Mouse (Mus musculus): ENCODE results near the gene Actn2. TPM values are rescaled to one million over a fixed set of nuclear protein-coding genes. Genes with fewer than 3 reads are reported as not detected.

Gene Actn2
- polyA plus RNA-seq, 1 experiment: not detected

DNA sequence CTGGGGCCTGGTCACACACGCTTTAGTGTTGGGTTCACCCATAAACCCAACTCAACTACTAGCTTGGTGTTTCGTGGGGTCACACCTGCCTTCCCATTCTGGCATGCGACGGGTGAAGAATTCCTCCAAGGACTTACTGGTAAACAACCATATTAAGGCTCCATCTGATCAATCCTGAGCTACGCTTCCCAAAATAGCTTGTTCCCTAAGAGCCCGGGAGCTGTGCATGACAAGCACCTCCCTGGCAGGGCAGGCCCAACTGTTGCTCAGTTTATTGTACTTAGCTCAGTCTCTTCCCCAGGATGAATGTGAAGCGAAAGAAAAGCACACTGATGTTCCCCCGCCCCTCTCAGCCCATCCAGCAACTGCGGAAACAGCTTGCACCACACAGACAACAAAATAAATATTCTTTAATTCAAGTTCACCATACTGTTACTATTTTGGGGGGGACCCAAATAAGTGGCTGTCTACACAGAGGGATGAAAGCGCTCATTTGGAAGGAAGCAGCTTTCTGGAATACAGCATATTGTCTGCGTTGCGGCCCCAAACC lies 17.4 kb downstream of the Actn2 start:
- no peaks in the 10 kb centered on the region for H3K4me1 ChIP-seq (ENCODE audit: control insufficient read depth)
- TF ChIP-seq TAL1 (IDR thresholded peaks at IDR 0.05; ENCODE audit: low read length) (no peak), GATA1 (IDR thresholded peaks at IDR 0.05; ENCODE audit: low read length) (no peak)
- no peak overlapping the region for H3K4me3 ChIP-seq (replicated peaks)
- no peaks in the 10 kb centered on the region for H3K27me3 ChIP-seq (ENCODE audit: control insufficient read depth)
- H3K36me3 ChIP-seq (ENCODE audit: control insufficient read depth): no peaks in the 10 kb centered on the region
- H3K9me3 ChIP-seq (ENCODE audit: control insufficient read depth, low read length): no peaks in the 10 kb centered on the region

DNA sequence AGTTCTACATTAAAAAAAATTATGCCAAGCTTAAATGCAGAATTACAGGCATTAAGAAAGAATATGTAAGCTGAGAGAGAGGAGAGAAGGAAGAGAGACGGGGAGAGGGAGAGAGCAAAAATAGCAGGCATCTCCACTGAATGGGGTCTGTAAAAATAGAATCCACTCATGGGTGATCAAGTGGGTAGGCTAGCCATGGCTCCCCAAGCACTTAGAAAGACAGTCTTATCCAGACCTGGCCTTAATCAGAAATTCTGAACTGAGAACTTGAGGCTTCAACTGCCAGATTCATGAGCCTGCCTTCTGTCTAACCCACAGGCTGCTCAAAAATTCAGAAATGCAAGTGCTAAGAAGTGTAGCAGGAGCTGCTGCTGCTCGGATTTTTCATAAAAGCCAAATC lies 20.4 kb downstream of the Actn2 start:
- Histone ChIP-seq H3K4me3 (replicated peaks) (no peak overlapping the region), H3K27me3 (ENCODE audit: control insufficient read depth) (no peaks in the 10 kb centered on the region), H3K9me3 (ENCODE audit: control insufficient read depth, low read length) (no peaks in the 10 kb centered on the region), H3K36me3 (ENCODE audit: control insufficient read depth) (no peaks in the 10 kb centered on the region), H3K4me1 (ENCODE audit: control insufficient read depth) (no peaks in the 10 kb centered on the region)
- TF ChIP-seq GATA1 (IDR thresholded peaks at IDR 0.05; ENCODE audit: low read length): no peak
- no peak for TF ChIP-seq TAL1 (IDR thresholded peaks at IDR 0.05; ENCODE audit: low read length)

- TF ChIP-seq GATA1 (IDR thresholded peaks at IDR 0.05; ENCODE audit: low read length) (no peak), TAL1 (IDR thresholded peaks at IDR 0.05; ENCODE audit: low read length) (no peak)
- no peak overlapping the region for H3K4me3 ChIP-seq (replicated peaks)
- H3K9me3 ChIP-seq (ENCODE audit: control insufficient read depth, low read length): no peaks in the 10 kb centered on the region
- H3K36me3 ChIP-seq (ENCODE audit: control insufficient read depth): no peaks in the 10 kb centered on the region
- no peaks in the 10 kb centered on the region for H3K4me1 ChIP-seq (ENCODE audit: control insufficient read depth)
- no peaks in the 10 kb centered on the region for H3K27me3 ChIP-seq (ENCODE audit: control insufficient read depth)
Measured at GRCm38 (mm10) chr13:12318017-12318416, 22.5 kb downstream of the Actn2 start.

DNA sequence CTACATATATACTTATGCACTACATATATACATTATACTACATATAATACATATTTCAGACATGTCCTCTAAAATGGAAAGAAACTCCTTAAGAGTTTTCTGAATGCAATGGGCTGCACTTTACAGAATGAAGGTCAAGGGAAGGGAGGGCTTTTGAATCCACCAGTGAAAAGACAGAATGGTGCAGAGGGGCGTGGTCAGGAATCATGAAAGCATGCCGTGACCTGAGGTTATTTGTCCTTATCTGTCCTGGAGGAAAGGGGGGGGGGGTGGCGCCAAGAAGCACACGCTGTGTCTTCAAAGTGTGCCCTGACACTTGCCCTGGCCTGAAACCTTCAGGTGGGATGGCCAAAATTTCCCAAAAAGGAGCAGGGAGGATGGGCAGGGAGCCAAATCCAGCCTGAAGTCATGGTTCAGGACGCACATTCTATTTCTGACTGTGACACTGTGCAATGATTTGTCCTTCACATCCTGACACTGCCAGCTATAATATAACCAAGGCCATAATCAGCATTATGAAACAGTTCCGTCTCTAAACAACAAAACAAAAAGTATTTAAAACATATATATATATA lies 23.3 kb downstream of the Actn2 start:
- Histone ChIP-seq H3K4me3 (replicated peaks) (no peak overlapping the region), H3K27me3 (ENCODE audit: control insufficient read depth) (no peaks in the 10 kb centered on the region), H3K9me3 (ENCODE audit: control insufficient read depth, low read length) (no peaks in the 10 kb centered on the region), H3K4me1 (ENCODE audit: control insufficient read depth) (no peaks in the 10 kb centered on the region), H3K36me3 (ENCODE audit: control insufficient read depth) (no peaks in the 10 kb centered on the region)
- TF ChIP-seq TAL1 (IDR thresholded peaks at IDR 0.05; ENCODE audit: low read length): no peak

DNA sequence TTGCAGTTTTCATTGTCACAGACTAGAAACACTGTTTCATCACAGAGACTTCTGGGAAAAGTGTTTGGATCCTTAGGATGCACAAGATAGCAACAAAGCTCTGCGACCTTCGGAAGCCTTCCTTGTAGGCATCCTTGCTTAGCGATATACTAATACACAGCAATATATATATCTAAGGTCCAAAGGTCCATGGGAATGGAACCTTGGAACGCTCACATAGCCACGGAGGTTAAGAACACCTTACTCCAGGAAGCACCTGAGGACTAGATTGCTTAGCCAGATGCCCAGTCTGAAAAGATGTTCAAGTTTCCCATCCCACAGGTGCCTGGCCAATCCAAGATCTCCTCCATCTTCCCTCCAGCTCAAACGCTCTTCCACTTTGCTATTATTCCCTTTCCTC lies 26.4 kb downstream of the Actn2 start:
- Histone ChIP-seq H3K4me1 (ENCODE audit: control insufficient read depth) (no peaks in the 10 kb centered on the region), H3K9me3 (ENCODE audit: control insufficient read depth, low read length) (no peaks in the 10 kb centered on the region), H3K4me3 (replicated peaks) (no peak overlapping the region), H3K36me3 (ENCODE audit: control insufficient read depth) (no peaks in the 10 kb centered on the region), H3K27me3 (ENCODE audit: control insufficient read depth) (no peaks in the 10 kb centered on the region)
- TF ChIP-seq GATA1 (IDR thresholded peaks at IDR 0.05; ENCODE audit: low read length): no peak
- TF ChIP-seq TAL1 (IDR thresholded peaks at IDR 0.05; ENCODE audit: low read length): no peak

- no peaks in the 10 kb centered on the region for H3K4me1 ChIP-seq (ENCODE audit: control insufficient read depth)
- no peaks in the 10 kb centered on the region for H3K36me3 ChIP-seq (ENCODE audit: control insufficient read depth)
- H3K9me3 ChIP-seq (ENCODE audit: control insufficient read depth, low read length): no peaks in the 10 kb centered on the region
- no peaks in the 10 kb centered on the region for H3K27me3 ChIP-seq (ENCODE audit: control insufficient read depth)
- H3K4me3 ChIP-seq (replicated peaks): no peak overlapping the region
- TF ChIP-seq GATA1 (IDR thresholded peaks at IDR 0.05; ENCODE audit: low read length) (no peak), TAL1 (IDR thresholded peaks at IDR 0.05; ENCODE audit: low read length) (no peak)
Measured at GRCm38 (mm10) chr13:12311930-12312492, 28.5 kb downstream of the Actn2 start.

- Histone ChIP-seq H3K4me3 (replicated peaks) (no peak overlapping the region), H3K36me3 (ENCODE audit: control insufficient read depth) (no peaks in the 10 kb centered on the region), H3K4me1 (ENCODE audit: control insufficient read depth) (no peaks in the 10 kb centered on the region), H3K9me3 (ENCODE audit: control insufficient read depth, low read length) (no peaks in the 10 kb centered on the region), H3K27me3 (ENCODE audit: control insufficient read depth) (no peaks in the 10 kb centered on the region)
- TF ChIP-seq TAL1 (IDR thresholded peaks at IDR 0.05; ENCODE audit: low read length) (no peak), GATA1 (IDR thresholded peaks at IDR 0.05; ENCODE audit: low read length) (no peak)
Measured at GRCm38 (mm10) chr13:12311371-12311770, 29.2 kb downstream of the Actn2 start.

- Histone ChIP-seq H3K9me3 (ENCODE audit: control insufficient read depth, low read length) (no peaks in the 10 kb centered on the region), H3K36me3 (ENCODE audit: control insufficient read depth) (no peaks in the 10 kb centered on the region), H3K4me1 (ENCODE audit: control insufficient read depth) (no peaks in the 10 kb centered on the region), H3K4me3 (replicated peaks) (no peak overlapping the region), H3K27me3 (ENCODE audit: control insufficient read depth) (no peaks in the 10 kb centered on the region)
- TF ChIP-seq TAL1 (IDR thresholded peaks at IDR 0.05; ENCODE audit: low read length) (no peak), GATA1 (IDR thresholded peaks at IDR 0.05; ENCODE audit: low read length) (no peak)
Measured at GRCm38 (mm10) chr13:12309446-12309845, 31.1 kb downstream of the Actn2 start.

DNA sequence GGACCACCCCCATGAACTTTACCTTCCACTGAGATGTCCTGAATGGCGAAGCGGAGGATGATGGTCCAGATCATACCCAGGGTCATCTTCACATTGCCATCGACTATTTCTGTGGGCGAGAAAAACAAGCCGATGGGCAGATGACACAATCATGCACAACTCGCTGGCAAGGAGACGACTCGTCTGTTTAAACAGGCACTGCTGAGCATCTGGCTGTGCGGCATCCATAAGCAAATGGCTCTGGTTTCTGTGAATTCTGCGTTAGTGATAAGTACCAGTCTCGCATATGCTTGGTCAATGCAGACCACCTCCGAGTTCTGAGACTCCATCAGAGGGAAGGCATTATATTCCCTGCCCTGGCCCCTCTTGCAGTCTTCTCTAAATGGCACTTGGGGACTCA lies 31.7 kb downstream of the Actn2 start:
- Histone ChIP-seq H3K27me3 (ENCODE audit: control insufficient read depth) (no peaks in the 10 kb centered on the region), H3K4me3 (replicated peaks) (no peak overlapping the region), H3K9me3 (ENCODE audit: control insufficient read depth, low read length) (no peaks in the 10 kb centered on the region), H3K36me3 (ENCODE audit: control insufficient read depth) (no peaks in the 10 kb centered on the region), H3K4me1 (ENCODE audit: control insufficient read depth) (no peaks in the 10 kb centered on the region)
- TF ChIP-seq GATA1 (IDR thresholded peaks at IDR 0.05; ENCODE audit: low read length) (no peak), TAL1 (IDR thresholded peaks at IDR 0.05; ENCODE audit: low read length) (no peak)

Measured in erythroblast, embryonic 14.5 days (primary cell).